In the genomic region with DNA sequence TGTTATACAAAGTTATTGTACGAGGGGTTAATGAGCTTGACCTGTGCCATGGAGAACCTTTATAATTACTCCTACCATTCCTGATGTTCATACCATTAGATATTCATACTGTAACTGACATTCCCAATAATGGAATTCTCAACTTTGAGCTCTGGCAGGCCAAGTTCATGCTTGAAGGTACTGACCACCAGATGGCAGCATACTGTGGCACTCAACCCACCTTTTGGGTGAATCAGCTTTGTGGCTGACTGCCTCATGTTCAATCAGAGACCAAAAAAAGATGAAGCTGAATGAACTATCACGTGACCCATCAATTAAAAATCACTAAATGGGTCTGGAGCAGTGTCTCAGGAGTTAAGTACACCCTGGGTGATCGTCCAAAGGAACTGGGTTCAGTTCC, we compare ENCODE assay signal across 8 mouse cellular contexts.
DNase-seq lines count a peak whose midpoint lies in the region; ATAC-seq and TF ChIP-seq lines count a peak whose summit lies in the region.

No protein-coding gene starts in this region.

- peak; percentile 59 for TF ChIP-seq CTCF in intestine, postnatal 0 days (IDR thresholded peaks at IDR 0.05; ENCODE audit: low read depth)
- TF ChIP-seq CTCF in E14TG2a.4 (conservative IDR thresholded peaks at IDR 0.05; ENCODE audit: low read length), result peak; percentile 68
- TF ChIP-seq CTCF in embryonic fibroblast, embryonic 13.5 days (IDR thresholded peaks at IDR 0.05; ENCODE audit: borderline replicate concordance, insufficient read depth, low read length), result peak; percentile 32; the same call in 1 of the 2 replicates

- DNase-seq in adrenal gland, postnatal 10 days, result peak; percentile 31
- no peak for DNase-seq in MN1 (ENCODE audit: low spot score)
- DNase-seq in thymus, postnatal 10 days (ENCODE audit: low spot score in 2 of 2), result no peak
- DNase-seq in thymus, postnatal 0 days (ENCODE audit: low spot score), result no peak

- no peaks in the 10 kb centered on the region for H3K27me3 ChIP-seq in intestine, postnatal 0 days (replicated peaks; ENCODE audit: control insufficient read depth, insufficient read depth, low read length)
- no peaks in the 10 kb centered on the region for H3K27me3 ChIP-seq in intestine, embryonic 16.5 days (replicated peaks; ENCODE audit: control insufficient read depth, insufficient read depth, low read length)
- no peaks in the 10 kb centered on the region for H3K27me3 ChIP-seq in E14TG2a.4 (ENCODE audit: insufficient read depth, low read length)

- H3K27ac ChIP-seq in intestine, postnatal 0 days (ENCODE audit: low read depth, low read length), result no peak overlapping the region
- H3K27ac ChIP-seq in intestine, embryonic 16.5 days (ENCODE audit: low read length), result no peak overlapping the region
- no peak overlapping the region for H3K27ac ChIP-seq in embryonic fibroblast, embryonic 13.5 days (ENCODE audit: insufficient read depth, low read length)

- no peak for ATAC-seq in intestine, postnatal 0 days
- no peak for ATAC-seq in intestine, embryonic 16.5 days

- no peaks in the 10 kb centered on the region for H3K9me3 ChIP-seq in intestine, postnatal 0 days (ENCODE audit: control insufficient read depth)
- no peaks in the 10 kb centered on the region for H3K9me3 ChIP-seq in intestine, embryonic 16.5 days (ENCODE audit: control insufficient read depth, low read length)
- peaks cover 12% of the 10 kb centered on the region; the same call in 1 of the 2 replicates for H3K9me3 ChIP-seq in E14TG2a.4 (ENCODE audit: low read length)

- no peak overlapping the region for H3K4me3 ChIP-seq in intestine, postnatal 0 days (ENCODE audit: low read depth, low read length)
- no peak overlapping the region for H3K4me3 ChIP-seq in intestine, embryonic 16.5 days (ENCODE audit: low read length)
- no peak overlapping the region for H3K4me3 ChIP-seq in E14TG2a.4 (replicated peaks; ENCODE audit: low read length)
- H3K4me3 ChIP-seq in embryonic fibroblast, embryonic 13.5 days (ENCODE audit: insufficient read depth, low read length), result no peak overlapping the region

- no peak for TF ChIP-seq POLR2A in embryonic fibroblast, embryonic 13.5 days (IDR thresholded peaks at IDR 0.05; ENCODE audit: low read depth, low read length)

- no peak overlapping the region for H3K9ac ChIP-seq in intestine, postnatal 0 days (ENCODE audit: low read depth, low read length)
- H3K9ac ChIP-seq in intestine, embryonic 16.5 days (ENCODE audit: low read depth, low read length), result no peak overlapping the region

- no peaks in the 10 kb centered on the region for H3K36me3 ChIP-seq in intestine, postnatal 0 days (ENCODE audit: control insufficient read depth, insufficient read depth)
- H3K36me3 ChIP-seq in intestine, embryonic 16.5 days (ENCODE audit: control insufficient read depth, insufficient read depth, low read length), result no peaks in the 10 kb centered on the region
- no peaks in the 10 kb centered on the region for H3K36me3 ChIP-seq in E14TG2a.4 (ENCODE audit: insufficient read depth, low read length)

- no peak overlapping the region for H3K4me2 ChIP-seq in intestine, postnatal 0 days (replicated peaks; ENCODE audit: low read depth)
- H3K4me2 ChIP-seq in intestine, embryonic 16.5 days (ENCODE audit: low read depth, low read length), result no peak overlapping the region

- no peaks in the 10 kb centered on the region for H3K4me1 ChIP-seq in intestine, postnatal 0 days (replicated peaks; ENCODE audit: control insufficient read depth, insufficient read depth, low read length)
- no peaks in the 10 kb centered on the region for H3K4me1 ChIP-seq in intestine, embryonic 16.5 days (ENCODE audit: control insufficient read depth, insufficient read depth, low read length)
- H3K4me1 ChIP-seq in E14TG2a.4 (replicated peaks; ENCODE audit: low read depth, low read length), result no peaks in the 10 kb centered on the region
- H3K4me1 ChIP-seq in embryonic fibroblast, embryonic 13.5 days (ENCODE audit: control insufficient read depth, insufficient read depth, low read length), result no peaks in the 10 kb centered on the region

- WGBS in intestine, postnatal 0 days, result 45% methylated on average over 3 of the region's 3 CpGs
- 52% methylated on average over 3 of the region's 3 CpGs for WGBS in intestine, embryonic 16.5 days
